ENCODE assay signal across 1 mouse cellular context in genomic region chr11:60779673-60780189, GRCm38 (mm10).
TF ChIP-seq lines count a peak whose summit lies in the region.

No protein-coding gene starts in this region.

TF ChIP-seq in CH12.LX, 34 proteins besides CTCF, POLR2A, EP300 and RAD21 (continued from another document):
- peak; percentile 66; the same call in 1 of the 2 replicates for TF ChIP-seq SIN3A (IDR thresholded peaks at IDR 0.05; ENCODE audit: low read length)
- TF ChIP-seq E2F4 (IDR thresholded peaks at IDR 0.05; ENCODE audit: insufficient replicate concordance, low read depth, low read length), result no peak
- no peak for TF ChIP-seq ELF1 (IDR thresholded peaks at IDR 0.05; ENCODE audit: low read depth, low read length)
- TF ChIP-seq JUND (conservative IDR thresholded peaks at IDR 0.05; ENCODE audit: low read depth, low read length), result no peak
- no peak for TF ChIP-seq UBTF (IDR thresholded peaks at IDR 0.05; ENCODE audit: low read depth, low read length)
- TF ChIP-seq TCF12 (IDR thresholded peaks at IDR 0.05; ENCODE audit: low read depth, low read length), result 0 out of 2 replicates have a peak, but pooled peaks have one; percentile 27
TF ChIP-seq in CH12.LX: peak in this region for 4.
